Mouse (Mus musculus) layer of hippocampus, postnatal 10 days (tissue): ENCODE data around the gene Olfml2b. TPM values are rescaled to one million over a fixed set of nuclear protein-coding genes. Genes with fewer than 3 reads are reported as not detected.

Source experiments
- DNase-seq, 2 experiments: peaks; one replicate each; pipeline ENCODE4 v3.0.0; 2021; ENCODE audit warnings: low spot score in 2 of 2
- total RNA-seq, 2 experiments: library from RNA; stranded (reverse); gene quantifications; 2 replicates each; pipeline ENCODE4 v1.2.3; 2021

The Olfml2b gene
- total RNA-seq, 2 experiments from 2014 or later: 21.7 to 25.0 TPM

DNA sequence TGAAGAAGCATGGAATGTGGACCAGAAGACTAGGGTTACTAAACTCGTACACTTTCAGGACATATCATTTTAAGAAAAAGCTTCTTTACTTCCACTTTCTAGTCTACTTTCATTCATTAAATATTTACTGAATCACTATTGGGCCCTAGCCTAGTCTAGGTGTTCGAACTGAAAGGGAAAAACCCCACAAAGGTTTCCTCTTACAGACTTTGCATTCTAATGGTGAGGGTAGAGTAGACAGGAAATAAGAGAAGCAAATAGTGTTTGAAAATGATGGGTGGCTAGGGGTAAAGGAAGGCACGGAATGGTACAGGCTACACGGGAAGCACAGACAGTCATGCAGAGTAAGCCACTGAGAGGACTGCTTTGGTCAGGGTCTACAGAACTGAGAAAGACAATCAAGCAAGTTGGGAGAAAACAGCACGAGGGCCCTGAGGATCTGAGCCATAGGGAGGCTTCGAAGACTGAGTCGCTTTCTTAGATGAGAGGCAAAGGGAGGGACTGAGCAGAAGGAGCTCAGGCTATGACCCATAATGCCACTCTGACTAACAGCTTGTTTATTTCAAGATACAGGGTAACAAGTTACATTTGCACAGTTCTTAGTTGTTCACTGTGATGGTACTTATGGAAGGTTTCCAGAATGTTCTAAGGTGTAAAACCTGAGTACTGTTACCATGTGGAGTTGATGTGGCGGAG lies 85.1 kb downstream of the Olfml2b start:
- no peak for DNase-seq

DNA sequence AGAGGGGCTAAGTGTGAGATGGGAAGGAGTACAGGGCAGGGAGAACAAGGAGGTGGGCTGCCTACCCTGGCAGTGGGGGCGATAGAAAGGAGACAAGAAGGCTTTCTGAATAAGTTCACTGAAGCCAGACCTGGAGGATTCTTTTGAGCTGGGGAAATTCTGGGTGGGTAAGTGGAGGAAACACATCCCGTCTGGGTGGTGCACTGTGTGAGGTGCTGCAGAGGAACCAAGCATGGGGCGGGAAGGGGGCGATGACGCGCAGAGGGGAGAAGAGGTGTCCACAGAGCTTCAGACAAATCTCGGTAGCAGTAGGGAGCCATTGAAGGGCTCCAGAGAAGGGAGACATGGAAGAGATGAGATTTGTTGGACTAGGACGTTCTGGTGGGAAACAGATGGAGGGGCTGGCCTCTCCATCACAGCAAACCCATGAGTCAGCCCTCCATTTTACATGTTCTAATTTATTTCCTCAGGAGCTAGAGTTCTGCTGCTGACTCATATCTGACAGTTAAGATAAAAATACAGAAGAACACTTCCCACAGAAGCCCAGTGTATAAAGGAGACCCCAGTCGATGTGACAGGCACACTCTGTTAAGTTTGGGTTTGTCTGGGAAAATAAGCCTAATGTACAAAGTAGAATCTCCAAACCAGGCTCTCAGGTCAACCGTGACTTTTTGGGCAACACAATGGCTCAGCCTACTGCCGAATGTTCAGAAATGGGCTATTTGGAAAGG lies 87.7 kb downstream of the Olfml2b start:
- DNase-seq: no peak

Other genes with a start within 250 kb of the Olfml2b start
- gene Nos1ap, start 54.7 kb upstream of the Olfml2b start, total RNA-seq: 10 to 100 TPM; 83.9 to 88.5 TPM
- 10 to 100 TPM; 22.6 to 23.1 TPM for gene Atf6, start 223.2 kb downstream of the Olfml2b start, total RNA-seq
- under 1 TPM; 0.62 to 0.87 TPM for gene Gm26620, start 240.5 kb downstream of the Olfml2b start, total RNA-seq
- 10 to 100 TPM; 15.5 to 16.3 TPM for gene Dusp12, start 241.0 kb downstream of the Olfml2b start, total RNA-seq